Mouse (Mus musculus): ENCODE measurements around the gene Col3a1.

GRCm38 (mm10) chr1:45318241-45318640, 6.9 kb downstream of the Col3a1 start:
- TF ChIP-seq CTCF (IDR thresholded peaks at IDR 0.05; ENCODE audit: insufficient read depth, low read length) (no peak), POLR2A (IDR thresholded peaks at IDR 0.05; ENCODE audit: borderline replicate concordance, extremely low read depth, low read depth, low read length) (no peak)

Data from lung, adult 2 months (tissue).